Mouse (Mus musculus): ENCODE measurements at regions not wholly inside any gene's neighbourhood (a gene's known extent, or its start where the extent isn't known, plus 50 kb on each side); places are given as distances from the start of the nearest gene placed in this dataset.
"Not testable (repeated sequence)": the region's sequence is repeated elsewhere in the genome, so short reads cannot be mapped to it uniquely, and the experiment has no call there.

DNA sequence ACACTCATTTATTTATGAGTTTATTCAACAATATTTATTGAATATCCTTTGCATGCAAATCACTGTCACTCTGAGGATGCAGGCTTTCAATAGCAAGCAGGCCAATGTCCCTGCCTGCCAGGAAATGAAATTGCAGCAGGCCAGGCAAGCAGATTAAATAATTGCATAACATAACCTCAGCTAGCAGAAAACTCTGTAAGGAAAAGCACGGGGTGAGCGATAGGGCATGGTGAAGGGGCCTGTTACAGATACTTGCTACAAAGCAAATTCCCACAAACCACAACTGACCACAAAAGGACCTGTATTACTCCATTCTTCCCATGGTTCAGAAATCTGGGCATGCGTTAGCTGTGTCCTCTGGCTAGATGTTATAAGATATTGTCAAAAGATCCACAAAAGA is 509.8 kb downstream of the Bnc2 start:
- no peak for DNase-seq (ENCODE audit: low spot score)

DNA sequence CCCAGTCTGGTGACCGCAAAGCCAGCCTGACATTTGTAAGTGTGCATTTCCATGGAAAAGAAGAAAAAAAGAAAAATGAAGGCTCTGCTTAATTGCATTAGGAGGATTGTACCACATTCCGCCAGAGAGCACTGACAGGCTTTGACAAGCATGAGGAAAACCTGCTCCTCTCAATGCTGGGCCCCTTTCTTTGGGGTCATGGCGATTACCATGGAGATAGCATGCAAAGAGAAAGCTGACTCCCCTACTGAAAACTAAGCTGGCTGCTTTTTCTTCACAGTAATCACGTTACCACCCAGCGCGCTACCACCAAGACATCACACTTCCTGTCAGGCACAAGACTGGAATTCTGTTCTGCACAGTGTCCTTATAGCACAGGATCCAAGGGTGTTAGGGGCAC is 502.2 kb downstream of the Bnc2 start:
- no peak for DNase-seq (ENCODE audit: low spot score)

- no peak for DNase-seq (ENCODE audit: low spot score)
Observed at GRCm38 (mm10) chr4:84173441-84173840, 501.6 kb downstream of the Bnc2 start.

DNA sequence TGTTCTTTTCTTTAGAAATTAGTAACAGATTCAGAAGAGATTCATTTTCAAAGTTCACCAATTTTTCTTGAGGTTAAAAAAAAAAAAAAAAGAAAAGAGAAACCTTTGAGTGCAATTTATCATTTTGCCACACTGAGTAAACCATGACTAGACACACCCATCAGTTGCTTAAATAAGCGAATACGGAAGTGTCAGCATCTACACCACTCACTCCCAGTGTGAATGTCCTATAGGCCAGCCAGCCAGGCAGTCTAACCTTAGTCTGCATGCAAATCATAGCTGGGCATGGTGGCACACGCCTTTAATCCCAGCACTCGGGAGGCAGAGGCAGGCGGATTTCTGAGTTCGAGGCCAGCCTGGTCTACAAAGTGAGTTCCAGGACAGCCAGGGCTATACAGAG is 498.6 kb downstream of the Bnc2 start:
- not testable (repeated sequence) for DNase-seq (ENCODE audit: low spot score)

GRCm38 (mm10) chr4:84177827-84178226 is 497.2 kb downstream of the Bnc2 start:
- no peak for DNase-seq (ENCODE audit: low spot score)

GRCm38 (mm10) chr4:84184436-84184835 is 490.6 kb downstream of the Bnc2 start:
- DNase-seq (ENCODE audit: low spot score), result no peak

- no peak for DNase-seq (ENCODE audit: low spot score)
Observed at GRCm38 (mm10) chr4:84184844-84185243, 490.2 kb downstream of the Bnc2 start.

GRCm38 (mm10) chr4:84189315-84189714 is 485.8 kb downstream of the Bnc2 start:
- DNase-seq (ENCODE audit: low spot score), result no peak

DNA sequence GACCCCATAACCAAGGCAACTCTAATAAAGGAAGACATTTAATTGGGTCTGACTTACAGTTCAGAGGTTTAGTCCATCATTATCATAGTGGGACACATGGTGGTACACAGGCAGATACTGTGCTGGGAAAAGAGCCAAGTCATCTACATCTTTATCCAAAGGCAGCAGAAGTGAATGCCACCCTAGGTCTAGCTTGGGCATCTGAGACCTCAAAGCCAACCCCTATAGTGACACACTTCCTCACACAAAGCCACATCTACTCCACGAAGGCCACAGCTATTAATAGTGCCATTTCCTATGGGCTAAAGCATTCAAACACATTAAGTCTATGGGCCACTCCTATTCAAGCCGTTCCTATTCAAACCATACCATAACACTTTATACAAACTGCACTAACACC is 483.8 kb downstream of the Bnc2 start:
- DNase-seq (ENCODE audit: low spot score), result no peak

DNA sequence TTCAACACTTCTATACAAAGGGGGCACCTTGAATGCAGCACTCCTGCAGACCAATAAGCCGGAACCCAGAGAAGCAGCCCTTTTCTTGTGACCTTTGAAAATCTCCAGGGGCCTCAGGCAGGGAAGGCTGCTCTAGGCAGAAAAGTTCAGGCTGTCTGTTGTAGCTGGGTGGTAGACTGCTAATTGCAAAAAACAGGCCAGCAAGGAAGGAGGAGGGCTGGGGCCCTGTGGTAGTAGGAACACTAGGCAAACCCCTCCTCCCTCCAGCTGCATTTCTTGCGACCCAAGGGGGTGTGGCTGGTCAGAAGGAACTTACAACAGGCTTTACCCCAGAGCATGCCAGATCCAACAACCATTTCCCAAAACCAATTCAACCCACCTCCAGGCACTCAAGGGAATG is 482.8 kb downstream of the Bnc2 start:
- DNase-seq (ENCODE audit: low spot score), result no peak

GRCm38 (mm10) chr4:84196732-84197131 is 478.3 kb downstream of the Bnc2 start:
- DNase-seq (ENCODE audit: low spot score), result no peak

DNA sequence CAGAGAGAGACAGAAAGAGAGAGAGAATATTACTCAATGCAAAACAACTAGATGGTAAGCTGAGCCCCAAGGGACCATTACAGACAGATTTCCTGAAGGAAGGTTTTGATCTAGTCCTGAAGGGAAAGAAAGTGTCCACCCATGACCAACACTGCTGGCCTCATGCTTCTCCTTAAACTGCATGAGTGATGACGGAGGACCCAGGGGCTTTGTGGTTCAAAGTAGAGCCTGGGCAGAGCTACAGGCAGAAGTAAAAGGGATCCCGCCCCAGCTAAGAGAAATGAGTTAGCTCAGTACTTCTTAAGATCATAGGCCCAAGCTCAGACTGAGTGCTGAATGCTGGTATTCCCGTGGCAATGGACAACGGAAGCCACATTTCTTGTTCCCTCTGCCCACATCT is 476.9 kb downstream of the Bnc2 start:
- DNase-seq (ENCODE audit: low spot score), result no peak

DNA sequence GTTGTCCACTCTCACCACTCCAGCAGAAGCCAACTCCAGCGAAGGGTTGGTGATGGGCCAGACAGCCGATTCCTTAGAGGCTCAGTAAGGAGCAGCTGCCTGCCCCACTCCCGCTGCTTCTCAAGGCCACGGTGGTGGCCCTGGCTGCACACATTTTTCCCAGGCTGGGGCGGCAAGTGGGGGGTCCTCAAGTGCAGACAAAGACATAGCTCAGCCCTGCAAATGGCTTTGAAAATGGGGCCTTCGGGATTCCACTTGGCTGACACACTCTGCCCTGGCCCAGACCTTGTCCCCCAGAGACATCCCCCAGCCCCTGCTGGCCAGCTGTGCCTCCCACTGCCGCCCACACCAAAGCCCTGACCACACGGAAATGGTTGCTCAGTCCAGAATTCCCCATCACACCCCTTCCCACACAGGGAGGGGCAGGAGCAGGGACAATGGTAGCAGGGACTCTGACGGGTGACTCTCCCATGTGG is 475.9 kb downstream of the Bnc2 start:
- no peak for DNase-seq (ENCODE audit: low spot score)

DNA sequence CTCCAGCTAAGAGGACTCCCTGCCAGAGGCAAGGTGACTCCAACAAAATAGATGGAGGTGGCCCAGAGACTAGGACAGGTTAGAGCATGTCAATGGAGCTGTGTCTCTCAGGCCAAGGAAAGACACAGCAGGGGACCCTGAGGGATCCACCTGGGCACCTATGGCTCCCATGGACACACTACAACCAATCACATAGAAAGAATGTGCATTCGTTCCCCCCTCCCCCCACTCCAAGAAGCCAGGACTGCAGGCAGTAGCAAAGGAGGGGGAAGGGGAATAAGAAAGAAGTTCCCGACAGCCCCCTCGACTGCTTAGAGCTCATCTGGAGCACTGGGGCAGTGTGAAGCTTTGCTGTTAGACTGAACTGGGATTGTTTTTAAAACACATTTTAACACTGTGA is 474.1 kb downstream of the Bnc2 start:
- no peak for DNase-seq (ENCODE audit: low spot score)

- no peak for DNase-seq (ENCODE audit: low spot score)
Observed at GRCm38 (mm10) chr4:84202231-84202630, 472.8 kb downstream of the Bnc2 start.

GRCm38 (mm10) chr4:84203680-84204079 is 471.4 kb downstream of the Bnc2 start:
- no peak for DNase-seq (ENCODE audit: low spot score)

GRCm38 (mm10) chr4:84204777-84205176 is 470.3 kb downstream of the Bnc2 start:
- no peak for DNase-seq (ENCODE audit: low spot score)

DNA sequence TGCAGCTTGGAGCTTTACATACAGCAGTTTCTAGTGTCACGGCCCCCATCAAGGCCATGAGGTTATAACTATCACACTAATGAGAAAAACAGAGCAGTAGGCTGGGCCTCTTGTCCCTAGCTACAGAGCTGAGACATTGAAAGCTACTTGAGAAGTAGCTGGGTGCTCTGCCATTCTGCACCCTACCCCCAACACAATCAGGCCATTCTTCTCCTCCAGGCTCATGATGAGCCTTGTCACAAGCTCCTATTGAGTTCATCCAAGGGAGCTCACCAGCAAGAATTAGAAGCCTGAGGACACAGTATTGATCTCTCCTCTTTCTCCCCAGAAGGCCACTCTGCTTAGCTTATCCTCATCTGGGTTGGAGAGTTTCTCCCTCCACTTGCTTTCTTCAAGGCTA is 466.9 kb downstream of the Bnc2 start:
- DNase-seq (ENCODE audit: low spot score), result peak; percentile 13

DNA sequence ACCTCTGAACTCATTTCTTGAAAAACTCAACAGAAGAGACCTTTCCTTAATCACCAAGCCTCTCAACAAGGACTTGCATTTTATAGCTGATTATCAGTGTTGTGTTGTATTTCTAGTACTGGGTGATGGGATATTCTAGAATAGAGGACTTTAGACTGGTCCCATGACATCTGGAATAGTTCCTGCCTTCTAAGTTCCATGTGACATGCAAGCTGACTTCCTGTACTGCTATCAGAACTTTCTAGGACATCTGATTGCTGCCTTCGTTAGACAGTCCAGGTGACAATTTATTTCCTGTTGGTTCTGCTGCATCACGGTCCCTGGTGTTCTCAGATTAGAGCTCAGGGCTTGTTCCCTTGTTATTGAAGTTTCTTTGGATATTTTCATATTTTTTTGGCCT is 465.5 kb downstream of the Bnc2 start:
- no peak for DNase-seq (ENCODE audit: low spot score)

DNA sequence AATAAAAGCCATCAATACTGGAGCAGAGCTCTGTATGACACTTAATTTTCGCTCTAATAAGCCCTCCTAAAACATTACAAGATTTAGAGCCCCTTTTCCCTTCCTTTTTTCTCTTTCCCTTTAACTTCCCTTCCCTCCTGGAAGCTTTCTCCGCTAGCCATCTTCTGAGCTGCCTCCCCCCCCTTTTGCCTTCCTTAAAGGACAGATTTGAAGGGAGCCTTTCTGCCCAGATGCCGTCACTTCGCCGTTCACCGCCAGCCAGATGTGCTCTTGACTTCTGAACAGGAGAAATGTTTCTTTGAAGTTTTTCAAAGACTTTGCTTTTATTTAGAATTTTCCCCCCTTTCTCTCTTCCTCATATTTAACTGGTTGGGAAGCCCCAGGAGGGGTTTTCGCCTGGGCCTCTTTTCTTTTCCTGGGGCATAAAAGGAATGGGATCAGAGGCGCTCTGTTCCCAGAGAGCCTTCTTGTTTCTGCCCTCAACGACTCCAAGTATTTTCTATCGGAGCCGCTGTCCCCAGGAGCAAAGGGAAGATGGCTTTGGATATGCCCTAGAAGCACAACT is 463.7 kb downstream of the Bnc2 start:
- no peak for DNase-seq (ENCODE audit: low spot score)

DNA sequence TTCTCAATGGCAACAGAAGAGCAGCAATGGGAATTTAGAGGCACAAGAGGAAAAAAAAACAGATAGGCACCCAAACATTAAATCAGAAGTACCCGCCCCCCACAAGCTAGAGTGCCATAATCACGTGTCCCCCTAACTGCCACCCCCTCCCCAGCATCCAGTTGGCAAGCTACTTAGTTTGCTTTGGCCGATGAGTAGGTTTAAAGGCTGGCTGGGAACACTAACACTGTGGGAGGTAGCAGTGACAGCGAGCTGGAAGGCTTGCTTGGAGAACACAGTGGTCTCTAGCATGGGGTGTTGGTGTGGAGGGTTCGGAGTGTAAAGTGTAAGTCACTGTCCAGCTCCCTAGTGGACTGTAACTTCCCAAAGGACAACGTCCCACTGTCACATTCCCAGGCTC is 463.1 kb downstream of the Bnc2 start:
- no peak for DNase-seq (ENCODE audit: low spot score)

DNA sequence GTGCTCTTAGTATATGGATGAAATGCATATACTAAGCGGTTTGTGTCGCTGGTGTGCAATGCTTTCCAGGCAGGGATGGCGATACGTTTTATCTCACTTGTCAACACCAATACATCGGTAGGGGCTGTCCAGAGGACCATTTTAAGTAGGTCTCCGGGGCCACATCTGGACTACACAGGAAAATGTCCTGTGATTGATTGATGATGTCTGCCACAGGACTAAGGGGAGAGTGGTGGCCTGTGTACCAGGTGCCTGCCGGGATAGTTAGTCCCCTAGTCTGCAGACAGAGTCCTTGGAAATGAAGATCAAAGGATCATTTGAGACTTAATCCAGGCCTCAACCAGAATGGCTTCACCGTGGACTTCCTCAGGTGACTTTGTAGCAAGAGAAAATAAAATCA is 460.6 kb downstream of the Bnc2 start:
- no peak for DNase-seq (ENCODE audit: low spot score)

DNA sequence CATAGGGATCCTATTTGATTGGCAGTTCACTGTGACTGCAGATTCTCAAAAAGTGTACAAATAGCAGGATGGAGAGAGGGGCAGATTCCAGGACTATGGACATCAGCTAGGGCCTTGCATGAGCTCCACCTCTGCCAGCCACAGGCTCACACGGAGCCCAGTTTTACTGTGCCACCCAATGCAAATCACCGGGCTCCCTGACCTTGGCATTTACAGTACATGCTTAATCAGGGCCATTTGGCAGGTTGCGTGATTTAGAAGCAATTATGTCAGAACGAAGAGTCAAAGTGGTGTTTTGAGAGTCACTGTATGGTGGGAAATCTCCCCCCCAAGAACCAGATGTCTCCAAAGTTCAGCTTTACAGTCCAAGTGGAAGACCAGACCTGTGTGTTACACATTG is 456.1 kb downstream of the Bnc2 start:
- no peak for DNase-seq (ENCODE audit: low spot score)

GRCm38 (mm10) chr4:84222057-84222717 is 452.9 kb downstream of the Bnc2 start:
- no peak for DNase-seq (ENCODE audit: low spot score)

All from layer of hippocampus, adult 11-12 months (tissue).